Mouse (Mus musculus): ENCODE results near the gene Tmem107.
"Not testable (repeated sequence)": the region's sequence is repeated elsewhere in the genome, so short reads cannot be mapped to it uniquely, and the experiment has no call there.

The Tmem107 gene

DNA sequence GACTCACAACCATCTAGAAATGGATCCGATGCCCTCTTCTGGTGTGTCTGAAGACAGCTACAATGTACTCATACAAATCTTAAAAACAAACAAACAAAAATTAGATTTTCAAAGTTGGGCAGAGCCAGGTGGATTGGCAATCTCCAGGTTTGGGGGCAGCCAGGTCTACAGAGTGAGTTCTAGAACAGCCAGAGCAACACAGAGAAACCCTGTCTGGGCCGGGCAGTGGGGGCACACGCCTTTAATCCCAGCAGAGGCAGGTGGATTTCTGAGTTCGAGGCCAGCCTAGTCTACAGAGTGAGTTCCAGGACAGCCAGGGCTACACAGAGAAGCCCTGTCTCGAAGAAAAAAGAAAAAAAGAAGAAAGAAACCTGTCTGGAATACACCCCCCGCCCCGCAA is 23.2 kb downstream of the Tmem107 start:
- DNase-seq (ENCODE audit: low read depth, low spot score) = not testable (repeated sequence)

DNA sequence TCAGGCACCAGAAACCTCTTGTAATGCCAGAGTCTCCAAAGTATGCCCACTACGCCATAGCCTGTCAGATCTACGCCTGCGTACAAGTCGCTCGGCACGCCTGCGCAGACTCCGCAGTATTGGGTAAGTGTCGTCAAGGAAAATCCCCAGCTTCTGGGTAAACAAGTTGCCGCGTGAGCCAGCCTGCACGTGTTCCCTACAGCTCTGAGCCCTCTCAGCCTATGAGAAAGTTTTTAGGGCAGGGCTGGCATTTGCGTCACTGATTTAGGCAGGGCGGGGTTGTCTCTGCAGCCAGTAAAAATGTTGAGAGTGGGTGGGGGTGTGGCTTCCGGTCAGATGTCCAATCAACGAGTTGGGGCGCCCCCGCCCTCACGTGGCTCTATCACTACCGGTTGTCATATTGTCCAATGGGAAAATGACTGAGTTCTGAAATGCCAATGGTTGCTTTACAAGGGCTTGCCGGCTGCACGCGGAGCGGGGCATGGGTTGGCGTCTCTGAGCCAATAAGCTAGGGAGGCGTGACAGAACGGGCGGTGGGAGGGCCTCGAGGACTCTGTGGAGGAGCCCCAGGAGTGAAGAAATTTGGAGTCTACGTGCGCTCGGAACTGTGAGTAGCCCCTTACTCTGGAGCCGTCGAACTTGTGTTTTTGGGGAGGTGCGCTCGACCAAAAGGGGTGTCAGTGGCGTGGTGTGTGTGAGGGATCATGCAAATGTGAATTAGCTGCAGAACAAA is 24.3 kb downstream of the Tmem107 start, which contains the start of gene Per1:
Per1 (plus strand) TSS at position 521 of the 733 bp plus-strand sequence.
- peak; percentile 100 for DNase-seq (ENCODE audit: low read depth, low spot score)

DNA sequence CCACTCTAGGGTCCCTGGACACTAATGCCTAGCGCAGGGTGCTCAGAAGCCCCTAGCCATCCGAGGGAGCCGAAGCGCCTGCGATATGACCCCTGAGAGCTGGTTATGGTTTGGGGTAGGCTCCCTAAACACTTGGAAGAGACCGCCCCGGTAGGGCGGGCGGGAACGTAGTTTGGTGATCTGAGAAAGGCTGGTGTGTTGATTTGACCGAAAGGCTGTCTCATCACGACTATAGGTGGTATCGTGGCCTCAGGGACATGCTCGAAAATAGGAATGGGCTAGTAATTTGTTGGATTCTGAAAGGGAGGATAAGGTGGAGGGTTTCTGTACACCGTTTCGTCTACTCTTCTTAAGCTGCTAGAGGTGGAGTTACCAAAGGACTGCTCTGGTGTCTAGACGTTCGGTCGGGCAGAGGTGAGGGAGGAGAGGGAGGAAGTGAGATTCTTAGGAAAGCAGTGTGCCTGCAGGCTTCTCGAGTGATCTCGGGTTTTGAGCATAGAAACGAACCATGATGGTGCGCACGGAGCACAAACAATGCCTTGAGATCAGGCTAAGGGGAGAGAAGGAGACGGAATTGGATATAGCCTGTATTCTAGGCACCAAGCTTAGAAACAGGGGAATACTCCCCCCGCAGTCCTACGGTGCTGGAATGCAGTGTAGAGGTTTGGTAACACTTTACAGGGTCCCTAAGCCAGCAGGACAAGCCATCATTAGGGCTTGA is 25.1 kb downstream of the Tmem107 start:
- no peak for DNase-seq (ENCODE audit: low read depth, low spot score)

DNA sequence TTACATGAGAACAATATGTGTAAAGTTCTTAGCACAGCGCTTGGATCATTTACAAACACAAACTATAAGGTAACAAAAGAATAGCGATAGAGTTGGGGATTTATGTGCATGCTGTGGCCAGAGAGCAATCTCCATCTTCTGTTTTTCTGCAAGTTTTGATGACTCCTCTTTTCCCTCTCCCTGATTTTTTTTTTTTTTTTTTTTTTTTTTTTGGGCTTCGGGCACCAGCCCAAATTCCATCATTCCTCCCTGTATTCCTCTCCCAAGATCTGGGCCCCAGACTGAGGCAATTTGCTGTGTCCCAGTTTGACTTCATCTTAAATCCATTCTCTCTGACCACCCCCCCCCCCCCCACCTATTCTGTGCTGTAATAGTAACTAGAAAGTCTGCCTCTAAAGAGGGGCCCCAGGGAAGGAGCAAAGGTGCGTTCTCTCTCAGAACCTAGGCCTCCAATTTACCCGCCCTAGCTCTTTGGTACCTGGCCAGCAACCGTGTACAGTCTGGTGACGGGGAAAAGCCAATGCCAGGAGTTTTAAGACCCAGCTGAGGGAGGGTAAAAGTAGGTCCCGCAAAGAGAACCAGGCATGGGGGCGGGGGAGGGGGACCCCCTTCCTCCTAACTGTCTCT is 25.9 kb downstream of the Tmem107 start:
- no peak for DNase-seq (ENCODE audit: low read depth, low spot score)

DNA sequence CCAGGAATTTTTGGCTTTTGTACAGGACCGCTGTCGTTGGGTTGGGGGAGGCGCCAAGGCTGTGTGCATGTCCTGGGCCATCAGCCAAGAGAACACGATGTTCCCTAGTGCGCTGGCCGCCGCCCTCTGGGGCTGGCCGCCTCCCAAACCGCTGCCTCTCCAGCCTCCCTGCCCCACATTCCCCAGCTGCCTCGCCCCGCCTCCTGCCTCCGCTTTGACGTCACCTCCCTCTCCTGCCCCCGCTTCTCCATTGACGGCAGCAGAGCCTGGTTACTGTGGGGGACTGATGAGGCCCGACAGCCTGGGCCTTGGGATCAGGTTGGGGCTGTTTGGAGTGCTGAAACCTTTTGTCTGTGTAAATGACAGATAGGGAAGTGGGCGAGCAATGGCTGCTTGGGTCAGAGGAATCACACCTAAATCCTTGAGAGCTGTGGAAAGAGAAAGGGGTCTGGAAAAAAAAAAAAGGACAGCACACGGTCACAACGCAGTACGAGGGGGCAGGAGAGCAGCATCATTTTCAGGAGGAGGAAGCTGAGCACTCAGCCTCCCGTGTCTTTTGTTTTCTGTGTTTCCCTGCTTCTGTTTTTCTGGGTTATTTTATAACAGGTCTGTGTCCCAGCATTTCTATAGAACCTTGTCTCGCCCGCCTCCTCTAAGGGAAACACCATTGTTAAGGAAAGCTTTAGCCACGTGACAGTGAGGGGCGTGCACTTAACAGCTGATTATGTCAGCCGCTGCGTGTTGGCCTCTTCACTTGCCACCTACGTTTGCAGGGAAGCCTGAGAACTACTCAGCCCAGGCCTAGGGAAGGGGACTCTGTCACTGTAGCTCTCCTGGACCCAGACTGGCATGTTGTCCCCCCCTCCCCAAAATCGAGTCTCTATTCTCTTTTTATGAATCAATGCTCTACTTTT is 26.6 kb downstream of the Tmem107 start:
- DNase-seq (ENCODE audit: low read depth, low spot score) = peak; percentile 91

DNA sequence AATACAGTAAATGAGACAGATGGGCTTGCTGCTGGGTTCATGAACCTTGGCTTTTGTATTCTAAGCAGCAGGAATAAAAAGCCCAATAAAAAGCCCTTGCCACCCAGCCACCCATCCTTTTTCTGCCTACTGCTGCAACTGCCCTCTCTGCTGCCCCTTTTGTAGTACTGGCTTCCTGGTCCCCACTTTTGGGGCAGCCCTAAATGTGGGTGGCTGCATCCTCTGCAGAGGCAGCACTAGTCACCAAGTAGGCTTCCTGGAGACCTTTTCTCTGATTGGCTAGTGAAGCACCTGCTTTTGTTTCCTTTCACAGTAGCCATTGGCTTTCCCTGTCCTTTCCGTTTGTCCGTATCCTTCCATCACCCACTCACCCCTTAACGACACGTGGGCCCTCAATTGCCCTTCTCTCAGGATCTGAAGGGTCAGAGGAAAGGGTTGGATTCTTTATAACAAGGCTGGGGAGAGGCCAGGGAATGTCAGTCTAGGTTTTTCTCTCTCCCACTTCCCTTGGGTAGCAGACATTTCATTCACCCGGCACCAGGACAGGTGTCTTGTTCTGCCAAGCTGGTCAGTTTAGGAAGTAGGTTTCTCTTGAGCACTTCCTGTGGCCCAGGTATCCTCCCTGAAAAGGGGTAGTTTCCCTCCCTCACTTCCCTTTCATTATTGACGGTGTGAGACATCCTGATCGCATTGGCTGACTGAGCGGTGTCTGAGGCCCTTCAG is 27.6 kb downstream of the Tmem107 start:
- DNase-seq (ENCODE audit: low read depth, low spot score) = no peak

DNA sequence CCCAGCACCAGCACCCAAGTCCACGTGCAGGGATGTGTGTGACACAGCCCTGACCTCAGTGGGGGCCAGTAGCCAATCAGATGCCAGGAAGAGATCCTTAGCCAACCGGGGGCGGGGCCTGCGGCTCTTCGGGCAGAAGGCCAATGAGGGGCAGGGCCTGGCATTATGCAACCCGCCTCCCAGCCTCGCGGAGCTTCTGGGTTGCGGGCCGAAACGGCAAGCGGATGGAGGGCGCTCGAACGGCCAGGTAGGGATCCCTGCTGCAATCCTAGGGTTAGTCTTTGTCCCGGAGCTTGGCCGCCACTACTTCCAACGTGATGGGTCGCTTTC is 28.1 kb downstream of the Tmem107 start:
- peak; percentile 96 for DNase-seq (ENCODE audit: low read depth, low spot score)

DNA sequence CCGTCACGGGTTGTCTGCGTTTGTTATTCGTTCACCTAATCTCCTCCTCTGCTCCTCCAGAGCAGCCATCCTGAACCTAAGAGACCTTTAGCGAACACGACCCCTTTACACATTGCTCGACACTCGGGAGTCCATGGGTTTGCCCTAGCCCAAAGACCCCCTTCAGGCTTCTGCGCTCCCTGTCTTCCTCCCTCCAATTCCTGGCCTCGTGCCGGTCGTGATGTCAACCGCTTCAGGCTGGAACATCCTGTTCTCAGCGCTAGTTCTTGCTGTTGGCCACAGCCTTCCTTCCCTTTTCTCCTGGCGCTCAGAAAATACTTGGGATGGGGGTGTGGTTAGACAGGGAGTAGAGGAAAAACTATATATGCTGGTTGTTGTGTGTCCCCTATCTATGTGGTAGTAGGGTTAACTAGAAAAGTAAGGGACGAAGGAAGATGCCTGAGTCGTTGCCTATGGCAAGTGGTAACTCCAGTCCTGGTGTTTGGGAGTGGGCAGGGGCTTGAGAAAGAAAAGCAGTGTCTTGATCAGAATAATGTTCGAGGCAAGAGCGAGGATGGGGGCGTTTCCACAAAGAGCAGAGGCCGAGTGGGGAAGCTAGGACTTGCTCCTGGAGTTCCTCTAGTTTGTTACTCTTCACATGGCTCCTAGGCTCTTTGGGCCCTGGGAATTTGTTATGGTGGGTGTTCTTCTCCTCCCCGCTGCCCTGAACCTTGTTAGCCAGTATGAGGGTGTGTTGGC is 28.7 kb downstream of the Tmem107 start:
- DNase-seq (ENCODE audit: low read depth, low spot score) = no peak

DNA sequence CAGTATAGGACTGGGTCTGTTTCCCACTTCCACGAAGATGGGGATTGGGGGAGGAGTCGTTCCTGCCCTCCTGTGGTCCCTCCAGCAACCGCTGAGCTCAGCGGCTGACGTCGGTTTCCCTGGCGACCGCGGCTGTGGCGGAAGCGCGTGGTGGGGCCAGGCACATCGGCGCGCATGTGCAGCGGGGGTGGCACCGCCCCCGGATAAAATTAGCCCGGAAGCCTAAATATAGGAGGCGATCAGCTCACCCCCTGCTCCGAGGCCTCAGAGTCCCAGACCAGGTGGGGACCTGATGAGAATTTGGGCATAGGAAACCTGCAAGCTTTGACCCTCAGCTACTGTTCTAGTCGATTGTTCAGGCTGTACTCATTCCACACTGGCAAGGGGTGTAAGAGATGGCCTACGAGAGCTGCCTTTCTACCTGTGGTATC is 29.3 kb downstream of the Tmem107 start:
- DNase-seq (ENCODE audit: low read depth, low spot score) = peak; percentile 82

DNA sequence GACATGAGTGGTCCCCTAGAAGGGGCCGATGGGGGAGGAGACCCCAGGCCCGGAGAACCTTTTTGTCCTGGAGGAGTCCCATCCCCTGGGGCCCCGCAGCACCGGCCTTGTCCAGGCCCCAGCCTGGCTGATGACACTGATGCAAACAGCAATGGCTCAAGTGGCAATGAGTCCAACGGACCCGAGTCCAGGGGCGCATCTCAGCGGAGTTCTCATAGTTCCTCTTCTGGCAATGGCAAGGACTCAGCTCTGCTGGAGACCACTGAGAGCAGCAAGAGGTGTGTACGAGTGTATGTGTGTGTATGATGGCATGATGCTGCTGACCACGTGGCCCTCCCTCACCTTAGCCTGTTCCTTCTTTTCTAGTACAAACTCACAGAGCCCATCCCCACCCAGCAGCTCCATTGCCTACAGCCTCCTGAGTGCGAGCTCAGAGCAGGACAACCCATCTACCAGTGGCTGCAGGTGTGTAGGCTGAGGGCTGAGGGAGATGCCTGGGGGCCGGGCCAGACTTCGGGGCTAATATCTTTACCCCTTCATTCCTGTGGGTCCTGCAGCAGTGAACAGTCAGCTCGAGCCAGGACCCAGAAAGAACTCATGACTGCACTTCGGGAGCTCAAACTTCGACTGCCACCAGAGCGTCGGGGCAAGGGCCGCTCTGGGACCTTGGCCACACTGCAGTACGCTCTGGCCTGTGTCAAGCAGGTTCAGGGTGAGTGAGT is 30.2 kb downstream of the Tmem107 start:
- no peak for DNase-seq (ENCODE audit: low read depth, low spot score)

DNA sequence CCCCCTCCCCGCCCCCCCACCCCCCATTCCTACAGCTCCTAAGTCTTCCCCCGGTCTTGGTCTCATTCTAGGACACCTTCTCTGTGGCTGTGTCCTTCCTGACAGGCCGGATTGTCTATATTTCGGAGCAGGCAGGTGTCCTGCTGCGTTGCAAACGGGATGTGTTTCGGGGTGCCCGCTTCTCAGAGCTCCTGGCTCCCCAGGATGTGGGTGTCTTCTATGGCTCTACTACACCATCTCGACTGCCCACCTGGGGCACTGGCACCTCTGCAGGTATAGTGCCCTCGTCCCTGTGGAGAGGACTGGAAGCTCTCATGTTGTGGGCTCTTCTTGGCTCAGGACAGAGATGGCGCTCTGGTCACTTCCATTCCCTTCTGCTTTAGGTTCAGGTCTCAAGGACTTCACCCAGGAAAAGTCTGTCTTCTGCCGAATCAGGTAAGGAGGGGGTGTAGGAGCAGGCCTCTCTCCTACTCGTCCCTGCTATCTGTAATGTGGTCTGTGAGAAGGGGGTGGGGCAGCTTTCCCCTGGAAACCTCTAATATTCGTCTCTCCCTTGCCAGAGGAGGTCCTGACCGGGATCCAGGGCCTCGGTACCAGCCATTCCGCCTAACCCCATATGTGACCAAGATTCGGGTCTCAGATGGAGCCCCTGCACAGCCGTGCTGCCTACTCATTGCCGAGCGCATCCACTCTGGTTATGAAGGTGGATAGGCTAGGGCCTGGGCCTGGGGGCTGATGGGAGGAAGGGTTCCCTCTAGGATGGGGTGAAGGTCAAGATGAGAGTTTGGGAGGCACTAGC is 31.2 kb downstream of the Tmem107 start:
- DNase-seq (ENCODE audit: low read depth, low spot score) = no peak

DNA sequence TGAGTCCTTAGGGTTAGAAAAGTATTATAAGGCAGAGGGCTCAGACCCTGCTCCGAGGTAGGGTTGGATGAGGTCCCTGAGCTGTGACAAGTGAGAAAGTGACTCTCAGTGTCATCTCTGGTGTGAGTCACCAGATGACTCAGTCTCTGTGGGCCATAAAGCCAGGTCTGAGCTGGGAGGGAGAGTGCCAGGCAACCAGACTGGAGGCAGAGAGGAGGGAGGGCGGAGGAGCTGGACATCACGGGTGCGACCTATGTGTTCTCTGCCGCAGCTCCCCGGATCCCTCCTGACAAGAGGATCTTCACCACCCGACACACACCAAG is 31.8 kb downstream of the Tmem107 start:
- no peak for DNase-seq (ENCODE audit: low read depth, low spot score)

DNA sequence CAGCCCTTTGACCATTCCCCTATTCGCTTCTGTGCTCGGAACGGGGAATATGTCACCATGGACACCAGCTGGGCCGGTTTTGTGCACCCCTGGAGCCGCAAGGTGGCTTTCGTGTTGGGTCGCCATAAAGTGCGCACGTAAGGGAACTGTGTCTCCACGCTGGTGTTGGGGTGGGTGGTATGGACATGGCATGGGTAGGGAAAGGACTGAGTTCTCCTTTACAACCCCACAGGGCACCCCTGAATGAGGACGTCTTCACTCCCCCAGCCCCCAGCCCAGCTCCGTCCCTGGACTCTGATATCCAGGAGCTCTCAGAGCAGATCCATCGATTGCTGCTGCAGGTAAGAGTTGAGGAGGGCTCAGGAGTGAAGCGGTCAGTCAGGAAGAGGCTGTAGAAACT is 32.5 kb downstream of the Tmem107 start:
- DNase-seq (ENCODE audit: low read depth, low spot score) = no peak

DNA sequence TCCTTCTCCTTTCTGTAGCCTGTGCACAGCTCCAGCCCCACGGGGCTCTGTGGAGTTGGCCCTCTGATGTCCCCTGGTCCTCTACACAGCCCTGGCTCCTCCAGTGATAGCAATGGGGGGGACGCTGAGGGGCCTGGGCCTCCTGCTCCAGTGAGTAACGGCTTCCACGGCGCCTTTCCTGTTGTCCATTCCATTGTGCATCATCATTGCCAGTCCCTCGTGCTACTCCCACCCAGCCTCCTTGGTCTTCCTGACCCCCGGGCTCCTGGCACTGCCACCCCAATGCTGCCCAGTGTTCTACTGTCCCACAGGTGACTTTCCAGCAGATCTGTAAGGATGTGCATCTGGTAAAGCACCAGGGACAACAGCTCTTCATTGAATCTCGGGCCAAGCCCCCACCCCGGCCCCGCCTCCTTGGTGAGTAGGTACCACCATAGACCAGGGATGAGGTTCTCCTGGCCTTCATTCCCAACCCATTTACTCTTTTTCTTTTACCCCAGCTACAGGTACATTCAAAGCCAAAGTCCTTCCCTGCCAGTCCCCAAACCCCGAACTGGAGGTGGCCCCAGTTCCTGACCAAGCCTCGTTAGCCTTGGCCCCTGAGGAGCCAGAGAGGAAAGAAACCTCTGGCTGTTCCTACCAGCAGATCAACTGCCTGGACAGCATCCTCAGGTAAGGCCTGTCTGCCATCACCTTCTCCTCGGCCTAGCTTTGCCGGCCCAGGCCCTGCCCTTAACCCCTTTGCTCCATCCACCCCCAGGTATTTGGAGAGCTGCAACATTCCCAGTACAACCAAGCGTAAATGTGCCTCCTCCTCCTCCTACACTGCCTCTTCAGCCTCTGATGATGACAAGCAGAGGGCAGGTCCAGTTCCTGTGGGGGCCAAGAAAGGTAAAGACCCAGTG is 33.2 kb downstream of the Tmem107 start:
- DNase-seq (ENCODE audit: low read depth, low spot score) = no peak

DNA sequence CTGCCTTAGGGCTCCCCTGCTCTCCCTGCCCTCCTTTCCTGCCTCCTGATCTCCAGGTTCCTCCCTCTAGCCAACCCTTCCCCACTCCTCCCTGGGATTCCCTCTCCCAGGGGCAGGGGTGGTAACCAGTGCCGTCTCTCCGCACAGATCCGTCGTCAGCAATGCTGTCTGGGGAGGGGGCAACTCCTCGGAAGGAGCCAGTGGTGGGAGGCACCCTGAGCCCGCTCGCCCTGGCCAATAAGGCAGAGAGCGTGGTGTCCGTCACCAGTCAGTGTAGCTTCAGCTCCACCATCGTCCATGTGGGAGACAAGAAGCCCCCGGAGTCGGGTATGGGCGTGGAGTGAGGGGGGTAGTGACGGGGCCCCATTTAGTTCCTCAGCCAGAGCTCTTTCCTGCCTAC is 33.9 kb downstream of the Tmem107 start:
- DNase-seq (ENCODE audit: low read depth, low spot score) = no peak

DNA sequence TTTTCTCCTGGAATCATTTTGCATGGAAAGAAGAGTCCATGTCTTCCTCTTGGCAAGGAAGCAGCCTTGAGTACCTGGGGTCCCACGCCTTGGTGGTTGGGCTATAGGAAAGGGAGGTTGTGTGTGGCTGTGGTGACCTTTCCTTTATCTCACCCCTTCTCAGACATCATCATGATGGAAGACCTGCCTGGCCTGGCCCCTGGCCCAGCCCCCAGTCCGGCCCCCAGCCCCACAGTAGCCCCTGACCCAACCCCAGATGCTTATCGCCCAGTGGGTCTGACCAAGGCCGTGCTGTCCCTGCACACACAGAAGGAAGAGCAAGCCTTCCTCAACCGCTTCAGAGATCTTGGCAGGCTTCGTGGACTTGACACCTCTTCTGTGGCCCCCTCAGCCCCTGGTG is 34.6 kb downstream of the Tmem107 start:
- DNase-seq (ENCODE audit: low read depth, low spot score) = no peak

DNA sequence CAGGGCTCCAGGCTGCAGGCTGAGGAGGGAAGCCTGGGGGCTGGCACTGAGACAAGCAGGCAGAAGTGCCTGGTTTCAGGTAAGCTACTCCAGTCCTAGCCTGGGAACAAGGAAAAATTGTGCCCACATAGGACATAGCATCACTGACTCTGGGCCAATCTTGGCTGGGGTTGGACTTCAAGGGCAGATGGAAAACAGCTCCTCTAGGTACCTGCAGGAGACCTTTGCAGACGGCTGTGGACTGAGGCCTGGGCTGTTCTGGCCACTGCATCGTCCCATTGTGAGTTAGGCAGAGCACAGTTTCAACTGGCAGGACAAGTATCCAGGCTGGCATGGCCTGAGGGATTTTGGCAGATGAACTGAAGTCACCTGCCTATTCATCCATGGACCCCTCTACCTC is 35.2 kb downstream of the Tmem107 start:
- DNase-seq (ENCODE audit: low read depth, low spot score) = no peak

DNA sequence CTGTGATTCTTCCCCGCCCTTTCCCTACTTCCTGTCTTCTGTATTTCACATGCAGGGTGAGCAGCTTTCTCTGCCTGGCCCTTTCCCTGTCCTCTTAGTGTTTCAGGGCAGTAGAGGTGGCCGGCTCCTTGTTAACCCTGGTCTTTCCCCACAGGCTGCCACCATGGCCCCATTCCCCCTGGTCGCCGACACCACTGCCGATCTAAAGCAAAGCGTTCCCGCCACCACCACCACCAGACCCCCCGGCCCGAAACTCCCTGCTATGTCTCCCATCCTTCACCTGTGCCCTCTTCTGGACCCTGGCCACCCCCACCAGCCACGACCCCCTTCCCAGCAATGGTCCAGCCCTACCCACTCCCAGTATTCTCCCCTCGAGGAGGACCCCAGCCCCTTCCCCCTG is 35.7 kb downstream of the Tmem107 start:
- no peak for DNase-seq (ENCODE audit: low read depth, low spot score)
